Mouse (Mus musculus): ENCODE measurements around the gene Urb1. TPM values are rescaled to one million over a fixed set of nuclear protein-coding genes. Genes with fewer than 3 reads are reported as not detected.

Urb1 gene
- 51.3 and 68.1 TPM in 2 replicates for total RNA-seq (2012; rRNA removed)

- H3K36me3 ChIP-seq (ENCODE audit: control insufficient read depth, insufficient read depth, low read length, poor library complexity, severe bottlenecking) = peaks cover 2% of the 10 kb centered on the region; the same call in 1 of the 2 replicates
- peak within 1 kb of the TSS; percentile 59; the same call in 1 of the 2 replicates for H3K27ac ChIP-seq (ENCODE audit: insufficient read depth, low read depth, low read length, poor library complexity, severe bottlenecking)
- H3K4me3 ChIP-seq (ENCODE audit: insufficient read depth in 1 of 2, low read depth in 1 of 2, low read length in 2 of 2, poor library complexity in 1 of 2, severe bottlenecking in 1 of 2) = peak within 1 kb of the TSS; percentile 100
- DNase-seq (ENCODE audit: low read depth, low spot score) = peak; percentile 98
- in situ Hi-C loops (cut with MboI; ENCODE audit: low sequenced_read_pairs in 2 of 2, unreplicated experiment in 2 of 2) = no loop called here
- TF ChIP-seq HCFC1 (IDR thresholded peaks at IDR 0.05; ENCODE audit: borderline replicate concordance, insufficient read depth, low read length) (peak; percentile 33; the same call in 1 of the 2 replicates), MAFK (IDR thresholded peaks at IDR 0.05; ENCODE audit: insufficient read depth, low read depth, low read length) (no peak)
- H3K9me3 ChIP-seq (ENCODE audit: control insufficient read depth, insufficient read depth, low read depth, low read length) = no peaks in the 10 kb centered on the region
- peaks cover 0 to 6% of the 10 kb centered on the region in 2 experiments; a peak in 1 of 4 replicates for H3K4me1 ChIP-seq (ENCODE audit: control insufficient read depth in 2 of 2, insufficient read depth in 2 of 2, low read length in 2 of 2, poor library complexity in 1 of 2)
- peak within 1 kb of the TSS; percentile 97 for H3K9ac ChIP-seq (ENCODE audit: insufficient read depth, low read depth, low read length, poor library complexity, severe bottlenecking)
Measured at GRCm38 (mm10) chr16:90809975-90810715, at the start of gene Urb1. Gene Urb1, minus strand, starts transcription at chr16:90810413.

- no peaks in the 10 kb centered on the region for H3K9me3 ChIP-seq (ENCODE audit: control insufficient read depth, insufficient read depth, low read depth, low read length)
- no peak overlapping the region for H3K27ac ChIP-seq (ENCODE audit: insufficient read depth, low read depth, low read length, poor library complexity, severe bottlenecking)
- H3K9ac ChIP-seq (ENCODE audit: insufficient read depth, low read depth, low read length, poor library complexity, severe bottlenecking) = no peak overlapping the region
- no peak for DNase-seq (ENCODE audit: low read depth, low spot score)
- no peaks in the 10 kb centered on the region for H3K36me3 ChIP-seq (ENCODE audit: control insufficient read depth, insufficient read depth, low read length, poor library complexity, severe bottlenecking)
- in situ Hi-C loops (cut with MboI; ENCODE audit: low sequenced_read_pairs in 2 of 2, unreplicated experiment in 2 of 2) = no loop called here
- no peak overlapping the region for H3K4me3 ChIP-seq (ENCODE audit: insufficient read depth in 1 of 2, low read depth in 1 of 2, low read length in 2 of 2, poor library complexity in 1 of 2, severe bottlenecking in 1 of 2)
- H3K4me1 ChIP-seq (ENCODE audit: control insufficient read depth in 2 of 2, insufficient read depth in 2 of 2, low read length in 2 of 2, poor library complexity in 1 of 2) = no peaks in the 10 kb centered on the region
- TF ChIP-seq MAFK (IDR thresholded peaks at IDR 0.05; ENCODE audit: insufficient read depth, low read depth, low read length) (no peak), CHD2 (IDR thresholded peaks at IDR 0.05; ENCODE audit: low read depth, low read length) (no peak)
Measured at GRCm38 (mm10) chr16:90858206-90858605, 48.0 kb upstream of the Urb1 start.

DNA sequence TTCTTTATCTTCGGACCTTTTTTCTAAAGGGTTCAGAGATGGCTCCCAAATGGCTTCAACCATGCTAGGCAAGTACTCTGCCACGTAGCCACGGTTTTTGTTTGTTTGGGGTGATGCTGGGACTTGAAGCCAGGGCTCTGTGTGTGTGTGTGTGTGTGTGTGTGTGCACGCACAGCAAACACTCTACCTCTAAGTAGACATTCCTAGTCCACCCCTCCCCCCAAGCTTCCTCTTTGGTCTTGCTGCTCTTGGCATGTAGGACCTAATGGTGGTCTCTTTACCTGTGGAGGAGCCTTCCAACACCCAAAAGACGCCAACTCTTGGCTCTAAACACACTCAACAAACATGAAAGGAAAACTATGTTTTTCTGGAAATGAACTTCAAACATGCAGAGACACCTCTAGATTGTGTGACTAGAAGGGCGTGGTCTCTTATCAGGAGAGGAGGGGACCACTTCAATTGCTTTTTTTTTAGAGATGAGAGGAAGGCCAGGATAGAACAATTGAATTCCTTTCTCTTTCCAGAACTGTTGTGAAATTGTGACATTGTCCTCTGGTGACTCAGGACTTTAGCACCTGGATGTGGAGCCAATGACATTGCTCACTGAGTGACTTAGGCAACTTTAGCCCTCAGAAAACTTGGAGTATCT, 46.5 kb upstream of the Urb1 start:
- Histone ChIP-seq H3K4me3 (ENCODE audit: insufficient read depth in 1 of 2, low read depth in 1 of 2, low read length in 2 of 2, poor library complexity in 1 of 2, severe bottlenecking in 1 of 2) (no peak overlapping the region), H3K27ac (ENCODE audit: insufficient read depth, low read depth, low read length, poor library complexity, severe bottlenecking) (no peak overlapping the region), H3K9ac (ENCODE audit: insufficient read depth, low read depth, low read length, poor library complexity, severe bottlenecking) (no peak overlapping the region), H3K4me1 (ENCODE audit: control insufficient read depth in 2 of 2, insufficient read depth in 2 of 2, low read length in 2 of 2, poor library complexity in 1 of 2) (no peaks in the 10 kb centered on the region), H3K36me3 (ENCODE audit: control insufficient read depth, insufficient read depth, low read length, poor library complexity, severe bottlenecking) (no peaks in the 10 kb centered on the region), H3K9me3 (ENCODE audit: control insufficient read depth, insufficient read depth, low read depth, low read length) (no peaks in the 10 kb centered on the region)
- TF ChIP-seq MAFK (IDR thresholded peaks at IDR 0.05; ENCODE audit: insufficient read depth, low read depth, low read length) (no peak), CHD2 (IDR thresholded peaks at IDR 0.05; ENCODE audit: low read depth, low read length) (no peak), ZC3H11A (IDR thresholded peaks at IDR 0.05; ENCODE audit: borderline replicate concordance, low read depth, low read length) (no peak), HCFC1 (IDR thresholded peaks at IDR 0.05; ENCODE audit: borderline replicate concordance, insufficient read depth, low read length) (no peak), ZNF384 (IDR thresholded peaks at IDR 0.05; ENCODE audit: low read depth, low read length) (no peak)
- DNase-seq (ENCODE audit: low read depth, low spot score) = no peak
- in situ Hi-C loops (cut with MboI; ENCODE audit: low sequenced_read_pairs in 2 of 2, unreplicated experiment in 2 of 2) = no loop called here

GRCm38 (mm10) chr16:90851621-90852334, 41.6 kb upstream of the Urb1 start:
- TF ChIP-seq HCFC1 (IDR thresholded peaks at IDR 0.05; ENCODE audit: borderline replicate concordance, insufficient read depth, low read length) = no peak
- Histone ChIP-seq H3K4me3 (ENCODE audit: insufficient read depth in 1 of 2, low read depth in 1 of 2, low read length in 2 of 2, poor library complexity in 1 of 2, severe bottlenecking in 1 of 2) (no peak overlapping the region), H3K27ac (ENCODE audit: insufficient read depth, low read depth, low read length, poor library complexity, severe bottlenecking) (no peak overlapping the region), H3K4me1 (ENCODE audit: control insufficient read depth in 2 of 2, insufficient read depth in 2 of 2, low read length in 2 of 2, poor library complexity in 1 of 2) (peaks cover 3 to 12% of the 10 kb centered on the region in 2 experiments; a peak in 2 of 4 replicates), H3K36me3 (ENCODE audit: control insufficient read depth, insufficient read depth, low read length, poor library complexity, severe bottlenecking) (no peaks in the 10 kb centered on the region), H3K9me3 (ENCODE audit: control insufficient read depth, insufficient read depth, low read depth, low read length) (no peaks in the 10 kb centered on the region), H3K9ac (ENCODE audit: insufficient read depth, low read depth, low read length, poor library complexity, severe bottlenecking) (no peak overlapping the region)
- no peak for DNase-seq (ENCODE audit: low read depth, low spot score)
- in situ Hi-C loops (cut with MboI; ENCODE audit: low sequenced_read_pairs in 2 of 2, unreplicated experiment in 2 of 2) = no loop called here

Data from ES-E14 (cell line).